Mouse (Mus musculus) G1E (cell line): ENCODE data around the gene Fktn.
"Not testable (repeated sequence)": the region's sequence is repeated elsewhere in the genome, so short reads cannot be mapped to it uniquely, and the experiment has no call there.

Source experiments
- CTCF ChIP-seq: IDR thresholded peaks from 2 replicates; pipeline ENCODE4 v1.5.1; 2012; ENCODE audit warnings: low read depth, low read length, inconsistent platforms, mixed read lengths
- GATA1 ChIP-seq: IDR thresholded peaks from 2 replicates; pipeline ENCODE4 v1.6.1; 2012; ENCODE audit warnings: borderline replicate concordance, low read length, inconsistent platforms, mixed read lengths
- POLR2AphosphoS5 ChIP-seq: IDR thresholded peaks from 2 replicates; pipeline ENCODE4 v1.6.1; 2012; ENCODE audit warnings: low read depth, low read length, inconsistent platforms; ENCODE audit not compliant: insufficient replicate concordance
- TAL1 ChIP-seq: conservative IDR thresholded peaks from 2 replicates; pipeline ENCODE4 v1.6.1; 2012; ENCODE audit warnings: low read depth, low read length, inconsistent platforms, mixed read lengths

- not testable (repeated sequence) for TF ChIP-seq POLR2AphosphoS5, CTCF, TAL1, GATA1
Measured at GRCm38 (mm10) chr4:53726100-53726499, 12.3 kb downstream of the Fktn start.
